Mouse (Mus musculus) liver, adult 2 months (tissue): ENCODE measurements around the gene Dmwd.

Experiments
- CTCF ChIP-seq: fragments of 200-500 bp; IDR thresholded peaks from 2 replicates; pipeline ENCODE4 v1.5.1; 2011; ENCODE audit warnings: low read depth, low read length, control low read depth
- POLR2A ChIP-seq: fragments of 200-500 bp; IDR thresholded peaks from 2 replicates; pipeline ENCODE4 v1.6.1; 2011; ENCODE audit warnings: low read length, control low read depth; ENCODE audit not compliant: insufficient read depth; ENCODE audit errors: extremely low read depth

DNA sequence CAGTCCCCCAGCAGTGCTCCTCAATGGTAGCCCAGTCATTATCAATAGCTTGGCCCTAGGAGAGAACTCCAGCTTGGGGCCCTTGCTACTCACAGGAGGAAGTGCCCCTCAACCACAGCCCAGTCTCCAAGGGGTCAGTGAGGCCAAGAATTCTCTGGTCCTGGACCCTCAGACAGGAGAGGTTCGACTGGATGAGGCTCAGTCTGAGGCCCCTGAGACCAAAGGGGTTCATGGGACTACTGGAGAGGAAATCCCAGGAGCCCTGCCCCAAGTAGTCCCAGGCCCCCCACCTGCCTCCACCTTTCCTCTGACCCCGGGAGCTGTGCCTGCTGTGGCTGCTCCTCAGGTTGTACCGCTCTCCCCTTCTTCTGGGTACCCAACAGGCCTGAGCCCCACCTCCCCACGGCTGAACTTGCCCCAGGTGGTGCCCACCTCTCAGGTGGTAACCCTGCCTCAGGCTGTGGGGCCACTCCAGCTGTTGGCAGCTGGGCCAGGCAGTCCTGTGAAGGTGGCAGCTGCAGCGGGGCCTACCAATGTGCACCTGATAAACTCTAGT lies 20.5 kb downstream of the Dmwd start:
- TF ChIP-seq CTCF, result no peak
- no peak for TF ChIP-seq POLR2A
